Mouse (Mus musculus): ENCODE measurements around the gene Hrc. TPM values are rescaled to one million over a fixed set of nuclear protein-coding genes. Genes with fewer than 3 reads are reported as not detected.

The Hrc gene
- 0.39 and 0.40 TPM in 2 replicates for polyA plus RNA-seq (2015; fragmentation: Nextera tagmentation; extraction: Ambion mirVana)

GRCm38 (mm10) chr7:45335056-45335455, at the start of gene Hrc:
TSS of gene Hrc (plus strand) at chr7:45335290.
- ATAC-seq = no peak
- H3K27ac ChIP-seq (ENCODE audit: low read length) = no peak within 1 kb of the TSS
- no peak within 1 kb of the TSS; the same call in 1 of the 2 replicates for H3K4me3 ChIP-seq (ENCODE audit: low read depth, low read length)
- peaks cover 26% of the 10 kb centered on the region for H3K4me1 ChIP-seq (ENCODE audit: control insufficient read depth, insufficient read depth, low read length)
- H3K36me3 ChIP-seq (ENCODE audit: control insufficient read depth, insufficient read depth, low read length) = no peaks in the 10 kb centered on the region
- peaks cover 5% of the 10 kb centered on the region; the same call in 1 of the 2 replicates for H3K27me3 ChIP-seq (ENCODE audit: control insufficient read depth, insufficient read depth, low read depth, low read length)
- H3K4me2 ChIP-seq (ENCODE audit: low read length) = peak within 1 kb of the TSS; percentile 90; the same call in 1 of the 2 replicates
- H3K9ac ChIP-seq (ENCODE audit: low read depth, low read length) = no peak within 1 kb of the TSS
- 46% methylated on average over 5 of the region's 5 CpGs for WGBS
- H3K9me3 ChIP-seq (replicated peaks; ENCODE audit: control insufficient read depth, low read length, poor library complexity, severe bottlenecking) = no peaks in the 10 kb centered on the region

GRCm38 (mm10) chr7:45286486-45286885, 48.6 kb upstream of the Hrc start:
- H3K27me3 ChIP-seq (ENCODE audit: control insufficient read depth, insufficient read depth, low read depth, low read length) = no peaks in the 10 kb centered on the region
- H3K4me3 ChIP-seq (ENCODE audit: low read depth, low read length) = no peak overlapping the region
- no peak overlapping the region for H3K4me2 ChIP-seq (ENCODE audit: low read length)
- ATAC-seq = no peak
- H3K27ac ChIP-seq (ENCODE audit: low read length) = no peak overlapping the region
- H3K9ac ChIP-seq (ENCODE audit: low read depth, low read length) = no peak overlapping the region
- H3K9me3 ChIP-seq (replicated peaks; ENCODE audit: control insufficient read depth, low read length, poor library complexity, severe bottlenecking) = no peaks in the 10 kb centered on the region
- H3K36me3 ChIP-seq (ENCODE audit: control insufficient read depth, insufficient read depth, low read length) = no peaks in the 10 kb centered on the region
- H3K4me1 ChIP-seq (ENCODE audit: control insufficient read depth, insufficient read depth, low read length) = no peaks in the 10 kb centered on the region
- WGBS = 91% methylated on average over 13 of the region's 13 CpGs

GRCm38 (mm10) chr7:45296626-45297025, 38.5 kb upstream of the Hrc start:
- Histone ChIP-seq H3K27ac (ENCODE audit: low read length) (no peak overlapping the region), H3K4me2 (ENCODE audit: low read length) (no peak overlapping the region), H3K4me1 (ENCODE audit: control insufficient read depth, insufficient read depth, low read length) (peaks cover 3% of the 10 kb centered on the region; the same call in 1 of the 2 replicates), H3K9ac (ENCODE audit: low read depth, low read length) (no peak overlapping the region), H3K9me3 (replicated peaks; ENCODE audit: control insufficient read depth, low read length, poor library complexity, severe bottlenecking) (no peaks in the 10 kb centered on the region), H3K27me3 (ENCODE audit: control insufficient read depth, insufficient read depth, low read depth, low read length) (peaks cover 2% of the 10 kb centered on the region; the same call in 1 of the 2 replicates), H3K36me3 (ENCODE audit: control insufficient read depth, insufficient read depth, low read length) (no peaks in the 10 kb centered on the region), H3K4me3 (ENCODE audit: low read depth, low read length) (no peak overlapping the region)
- 77% methylated on average over 1 of the region's 1 CpGs for WGBS
- ATAC-seq = no peak

- Histone ChIP-seq H3K4me1 (ENCODE audit: control insufficient read depth, insufficient read depth, low read length) (peaks cover 3% of the 10 kb centered on the region; the same call in 1 of the 2 replicates), H3K27ac (ENCODE audit: low read length) (no peak overlapping the region), H3K27me3 (ENCODE audit: control insufficient read depth, insufficient read depth, low read depth, low read length) (peaks cover 2% of the 10 kb centered on the region; the same call in 1 of the 2 replicates), H3K4me2 (ENCODE audit: low read length) (no peak overlapping the region), H3K9me3 (replicated peaks; ENCODE audit: control insufficient read depth, low read length, poor library complexity, severe bottlenecking) (no peaks in the 10 kb centered on the region), H3K36me3 (ENCODE audit: control insufficient read depth, insufficient read depth, low read length) (no peaks in the 10 kb centered on the region), H3K4me3 (ENCODE audit: low read depth, low read length) (no peak overlapping the region), H3K9ac (ENCODE audit: low read depth, low read length) (no peak overlapping the region)
- ATAC-seq = no peak
- 66% methylated on average over 3 of the region's 3 CpGs for WGBS
Observed at GRCm38 (mm10) chr7:45297563-45297962, 37.5 kb upstream of the Hrc start.

- no peak overlapping the region for H3K4me2 ChIP-seq (ENCODE audit: low read length)
- no peak overlapping the region for H3K4me3 ChIP-seq (ENCODE audit: low read depth, low read length)
- WGBS = 8% methylated on average over 5 of the region's 5 CpGs
- H3K27me3 ChIP-seq (ENCODE audit: control insufficient read depth, insufficient read depth, low read depth, low read length) = peaks cover 2% of the 10 kb centered on the region; the same call in 1 of the 2 replicates
- peak; percentile 90 for ATAC-seq
- no peaks in the 10 kb centered on the region for H3K9me3 ChIP-seq (replicated peaks; ENCODE audit: control insufficient read depth, low read length, poor library complexity, severe bottlenecking)
- no peak overlapping the region for H3K27ac ChIP-seq (ENCODE audit: low read length)
- no peaks in the 10 kb centered on the region for H3K36me3 ChIP-seq (ENCODE audit: control insufficient read depth, insufficient read depth, low read length)
- no peak overlapping the region for H3K9ac ChIP-seq (ENCODE audit: low read depth, low read length)
- H3K4me1 ChIP-seq (ENCODE audit: control insufficient read depth, insufficient read depth, low read length) = peaks cover 3% of the 10 kb centered on the region; the same call in 1 of the 2 replicates
Observed at GRCm38 (mm10) chr7:45299752-45300151, 35.3 kb upstream of the Hrc start.

- Histone ChIP-seq H3K9ac (ENCODE audit: low read depth, low read length) (peak overlapping the region; percentile 34; the same call in 1 of the 2 replicates), H3K4me3 (ENCODE audit: low read depth, low read length) (no peak overlapping the region), H3K4me1 (ENCODE audit: control insufficient read depth, insufficient read depth, low read length) (peaks cover 7% of the 10 kb centered on the region; the same call in 1 of the 2 replicates), H3K9me3 (replicated peaks; ENCODE audit: control insufficient read depth, low read length, poor library complexity, severe bottlenecking) (no peaks in the 10 kb centered on the region), H3K4me2 (ENCODE audit: low read length) (peak overlapping the region; percentile 33), H3K36me3 (ENCODE audit: control insufficient read depth, insufficient read depth, low read length) (no peaks in the 10 kb centered on the region), H3K27me3 (ENCODE audit: control insufficient read depth, insufficient read depth, low read depth, low read length) (peaks cover 2% of the 10 kb centered on the region; the same call in 1 of the 2 replicates), H3K27ac (ENCODE audit: low read length) (no peak overlapping the region)
- 0 out of 2 replicates have a peak, but pooled peaks have one; percentile 44 for ATAC-seq
- WGBS = 16% methylated on average over 6 of the region's 6 CpGs
Observed at GRCm38 (mm10) chr7:45300270-45300669, 34.8 kb upstream of the Hrc start.

GRCm38 (mm10) chr7:45302626-45303025, 32.5 kb upstream of the Hrc start:
- H3K27me3 ChIP-seq (ENCODE audit: control insufficient read depth, insufficient read depth, low read depth, low read length) = peaks cover 2% of the 10 kb centered on the region; the same call in 1 of the 2 replicates
- no peaks in the 10 kb centered on the region for H3K9me3 ChIP-seq (replicated peaks; ENCODE audit: control insufficient read depth, low read length, poor library complexity, severe bottlenecking)
- H3K4me3 ChIP-seq (ENCODE audit: low read depth, low read length) = no peak overlapping the region
- no peak overlapping the region for H3K4me2 ChIP-seq (ENCODE audit: low read length)
- WGBS = 54% methylated on average over 8 of the region's 8 CpGs
- peaks cover 9% of the 10 kb centered on the region; the same call in 1 of the 2 replicates for H3K4me1 ChIP-seq (ENCODE audit: control insufficient read depth, insufficient read depth, low read length)
- no peak for ATAC-seq
- no peaks in the 10 kb centered on the region for H3K36me3 ChIP-seq (ENCODE audit: control insufficient read depth, insufficient read depth, low read length)
- no peak overlapping the region for H3K27ac ChIP-seq (ENCODE audit: low read length)
- no peak overlapping the region for H3K9ac ChIP-seq (ENCODE audit: low read depth, low read length)

GRCm38 (mm10) chr7:45304869-45305268, 30.2 kb upstream of the Hrc start:
- Histone ChIP-seq H3K4me1 (ENCODE audit: control insufficient read depth, insufficient read depth, low read length) (peaks cover 9% of the 10 kb centered on the region; the same call in 1 of the 2 replicates), H3K27me3 (ENCODE audit: control insufficient read depth, insufficient read depth, low read depth, low read length) (peaks cover 2% of the 10 kb centered on the region; the same call in 1 of the 2 replicates), H3K9me3 (replicated peaks; ENCODE audit: control insufficient read depth, low read length, poor library complexity, severe bottlenecking) (no peaks in the 10 kb centered on the region), H3K27ac (ENCODE audit: low read length) (no peak overlapping the region), H3K4me3 (ENCODE audit: low read depth, low read length) (peak overlapping the region; percentile 24), H3K36me3 (ENCODE audit: control insufficient read depth, insufficient read depth, low read length) (no peaks in the 10 kb centered on the region), H3K4me2 (ENCODE audit: low read length) (peak overlapping the region; percentile 49), H3K9ac (ENCODE audit: low read depth, low read length) (peak overlapping the region; percentile 10)
- no peak for ATAC-seq
- WGBS = 12% methylated on average over 11 of the region's 13 CpGs

GRCm38 (mm10) chr7:45305275-45305674, 29.8 kb upstream of the Hrc start:
- H3K27me3 ChIP-seq (ENCODE audit: control insufficient read depth, insufficient read depth, low read depth, low read length) = peaks cover 2% of the 10 kb centered on the region; the same call in 1 of the 2 replicates
- peak overlapping the region; percentile 10 for H3K9ac ChIP-seq (ENCODE audit: low read depth, low read length)
- ATAC-seq = no peak

More at GRCm38 (mm10) chr7:45305275-45305674, 29.8 kb upstream of the Hrc start:
- 6% methylated on average over 17 of the region's 17 CpGs for WGBS
- Histone ChIP-seq H3K36me3 (ENCODE audit: control insufficient read depth, insufficient read depth, low read length) (no peaks in the 10 kb centered on the region), H3K27ac (ENCODE audit: low read length) (no peak overlapping the region), H3K9me3 (replicated peaks; ENCODE audit: control insufficient read depth, low read length, poor library complexity, severe bottlenecking) (no peaks in the 10 kb centered on the region), H3K4me1 (ENCODE audit: control insufficient read depth, insufficient read depth, low read length) (peaks cover 9% of the 10 kb centered on the region; the same call in 1 of the 2 replicates), H3K4me2 (ENCODE audit: low read length) (peak overlapping the region; percentile 49), H3K4me3 (ENCODE audit: low read depth, low read length) (peak overlapping the region; percentile 24)

Data from midbrain, embryonic 16.5 days (tissue).